Mouse (Mus musculus) naive thymus-derived CD4-positive, alpha-beta T cell, adult 2 months (primary cell): ENCODE measurements at regions not wholly inside any gene's neighbourhood (a gene's known extent, or its start where the extent isn't known, plus 50 kb on each side); places are given as distances from the start of the nearest gene placed in this dataset.

Experiments used
- DNase-seq: peaks from one replicate; pipeline ENCODE4 v3.0.0-alpha.2; 2011; ENCODE audit warnings: low read depth

DNA sequence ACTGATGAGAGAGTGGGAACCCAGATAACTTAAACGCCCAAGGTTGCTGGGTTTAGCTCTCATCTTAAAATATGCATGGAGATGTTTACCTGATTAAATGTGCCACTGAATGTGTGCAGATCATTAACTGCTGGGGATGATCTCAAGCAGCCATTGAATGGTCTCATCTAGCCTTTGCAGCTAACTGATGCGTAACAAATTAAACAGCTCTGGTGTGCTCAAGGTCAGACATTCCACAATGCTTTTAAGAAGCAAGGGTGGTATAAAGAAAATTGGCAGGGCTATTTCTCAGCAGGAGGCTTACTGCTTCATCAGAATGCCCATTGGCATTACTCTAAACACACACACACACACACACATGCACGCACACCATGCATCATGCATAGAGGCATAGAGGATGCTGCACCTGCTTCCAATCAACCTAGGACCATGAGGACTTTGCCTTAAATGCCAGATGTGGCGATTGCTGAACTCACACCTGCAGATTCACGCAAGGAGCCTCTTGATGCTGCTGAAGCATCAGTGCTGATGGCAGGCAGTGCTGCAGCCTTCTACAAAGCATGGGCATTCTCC is 333.4 kb downstream of the Ice1 start:
- no peak for DNase-seq

DNA sequence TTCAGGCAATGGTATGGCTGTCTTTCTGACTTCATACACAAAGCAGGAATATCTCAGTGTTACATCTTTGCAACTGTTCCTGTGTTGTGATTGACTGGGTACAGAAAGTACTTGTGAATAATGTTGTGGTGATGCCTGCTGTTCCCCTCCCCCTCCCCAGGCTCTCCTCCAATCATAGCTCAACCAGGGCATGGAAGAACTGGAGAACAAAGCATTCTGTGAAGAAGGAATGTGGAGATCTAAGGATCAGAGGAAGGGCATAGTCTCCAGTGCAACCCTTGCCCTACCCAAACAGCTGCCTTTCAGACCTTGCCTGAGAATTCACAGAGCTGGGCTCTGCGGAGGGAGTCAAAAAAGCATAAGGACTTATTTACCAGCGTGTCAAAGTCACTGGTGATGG is 326.9 kb downstream of the Ice1 start:
- no peak for DNase-seq

DNA sequence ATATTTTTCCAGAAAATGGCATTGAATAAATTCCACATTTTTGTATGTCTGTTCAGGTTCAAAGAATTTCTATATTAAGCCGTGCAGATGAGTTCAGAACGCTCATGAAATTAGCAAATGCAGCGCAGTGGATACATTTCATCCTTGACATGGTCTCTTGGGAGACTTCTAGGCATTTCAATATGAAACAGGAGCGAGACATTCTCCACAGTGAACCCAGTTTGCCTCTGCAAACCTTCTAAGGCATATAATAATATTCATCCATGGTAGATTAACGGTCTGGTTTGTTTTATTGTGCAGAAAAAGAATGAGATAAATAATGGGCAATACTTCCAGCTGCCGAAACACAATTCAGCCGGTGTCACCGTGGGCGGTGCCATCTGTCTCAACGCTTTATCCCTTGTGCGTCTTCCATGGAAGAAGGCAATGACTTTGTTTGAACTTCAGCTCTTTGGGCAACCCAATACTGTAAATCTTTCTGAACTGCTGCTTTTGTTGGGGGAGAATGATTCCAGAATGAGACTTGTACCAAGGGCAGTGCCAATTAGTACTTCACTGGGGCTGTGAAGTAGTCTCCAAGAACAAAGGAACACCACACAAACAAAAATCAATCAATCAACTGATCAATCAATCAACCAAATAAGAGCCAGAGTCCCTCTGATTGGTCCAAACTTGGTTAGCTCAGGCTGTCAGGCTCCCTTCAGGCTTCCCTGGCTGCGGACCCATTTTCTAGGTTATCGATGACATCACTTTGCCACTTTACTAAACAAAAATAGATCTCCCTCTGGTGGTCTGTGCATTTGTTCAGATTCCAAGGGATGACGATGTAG is 326.0 kb downstream of the Ice1 start:
- no peak for DNase-seq

DNA sequence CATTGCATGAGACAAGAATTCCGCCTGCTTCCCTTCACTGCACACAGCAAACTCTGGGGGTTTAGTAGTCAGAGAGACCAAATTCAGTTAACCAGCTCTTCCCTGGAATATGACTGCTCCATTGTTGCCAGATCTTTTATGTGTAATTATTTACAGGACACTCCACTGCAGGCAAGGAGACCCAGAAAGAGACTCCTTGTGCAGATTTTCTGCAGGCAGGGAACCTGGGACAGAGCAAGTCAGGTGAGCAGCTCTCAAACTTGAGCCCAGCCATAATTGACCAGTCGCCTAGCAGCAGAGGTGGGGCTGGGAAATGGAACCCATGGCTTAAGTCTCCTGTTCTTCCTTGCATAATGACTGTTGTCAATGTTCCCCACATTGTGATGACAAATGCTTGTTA is 324.2 kb downstream of the Ice1 start:
- DNase-seq: no peak

DNA sequence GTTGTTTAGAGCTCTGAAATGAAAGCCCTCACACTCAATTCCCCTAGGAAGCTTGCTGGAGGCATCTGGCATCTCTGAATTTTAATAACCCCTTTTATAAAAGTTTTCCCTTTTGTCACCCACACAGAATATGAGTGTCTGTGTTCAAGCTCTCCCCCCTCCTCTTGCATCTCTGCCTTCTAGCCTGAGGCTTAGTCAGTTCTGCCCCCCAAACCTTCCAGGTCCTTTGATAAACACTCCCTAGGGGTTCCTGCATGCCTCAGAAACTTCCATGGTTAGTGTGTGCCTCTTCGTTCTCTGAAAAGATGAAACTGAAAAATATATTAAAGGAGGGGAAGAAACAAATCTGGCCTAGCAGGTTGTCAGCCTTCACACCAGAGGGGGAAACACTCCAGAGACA is 313.9 kb downstream of the Ice1 start:
- DNase-seq: no peak

DNA sequence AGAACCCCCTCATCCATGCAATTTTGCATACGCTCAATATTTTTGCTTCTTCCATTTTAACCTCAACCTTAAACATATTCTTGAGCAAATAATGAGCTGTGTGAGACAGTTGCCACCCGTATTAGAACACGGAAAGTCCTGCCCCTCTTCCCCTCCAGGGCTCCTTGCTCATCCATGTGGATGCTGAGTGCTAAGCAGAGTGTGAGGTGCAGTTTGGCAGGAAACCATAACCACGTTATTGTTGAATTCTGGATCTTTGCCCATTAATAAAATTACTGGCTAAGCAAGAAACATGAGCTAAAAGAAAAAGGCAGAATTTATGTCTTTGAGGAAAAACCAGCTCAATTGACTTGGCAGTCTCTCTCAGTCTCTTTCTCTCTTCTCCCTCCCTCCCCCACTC is 301.4 kb downstream of the Ice1 start:
- no peak for DNase-seq

DNA sequence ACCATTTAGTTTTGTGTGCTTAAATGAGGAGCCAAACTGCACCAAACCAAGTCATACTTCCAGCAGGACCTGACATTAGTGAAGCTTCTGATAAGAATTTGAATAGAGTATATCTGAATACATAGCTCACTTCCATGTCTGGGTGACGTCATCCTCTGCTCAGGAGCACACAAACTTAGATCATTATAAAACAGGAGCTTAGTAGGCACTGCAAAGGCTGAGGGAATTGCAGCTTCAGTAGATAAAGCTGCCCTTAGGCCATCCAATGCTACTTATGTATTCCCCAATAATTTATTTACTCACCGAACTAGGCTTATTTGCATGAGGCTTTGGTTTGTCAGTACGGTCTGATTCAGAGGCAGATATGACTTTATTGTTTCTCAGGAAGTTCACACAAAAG is 297.0 kb downstream of the Ice1 start:
- no peak for DNase-seq

DNA sequence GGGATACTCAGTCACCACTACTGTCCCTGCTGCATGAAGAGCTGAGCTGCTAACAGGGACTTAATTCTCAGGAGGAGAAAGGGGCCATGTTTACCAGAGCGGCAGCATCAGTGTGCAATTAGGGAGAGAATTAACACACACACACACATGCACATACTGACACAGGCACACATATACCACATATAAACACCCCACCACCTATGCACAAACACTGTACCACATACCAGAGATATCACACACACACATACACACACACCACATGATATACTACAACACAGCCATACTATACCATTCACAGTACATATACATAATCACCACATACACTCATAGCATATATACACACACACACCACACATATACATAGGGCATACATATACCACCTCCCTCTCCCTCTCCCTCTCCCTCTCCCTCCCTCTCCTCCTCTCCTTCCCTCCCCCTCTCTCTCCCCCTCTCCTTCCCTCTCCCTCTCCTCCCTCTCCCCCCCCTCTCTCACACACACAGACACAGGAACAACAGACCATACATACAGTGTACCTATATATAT is 294.2 kb downstream of the Ice1 start:
- no peak for DNase-seq

DNA sequence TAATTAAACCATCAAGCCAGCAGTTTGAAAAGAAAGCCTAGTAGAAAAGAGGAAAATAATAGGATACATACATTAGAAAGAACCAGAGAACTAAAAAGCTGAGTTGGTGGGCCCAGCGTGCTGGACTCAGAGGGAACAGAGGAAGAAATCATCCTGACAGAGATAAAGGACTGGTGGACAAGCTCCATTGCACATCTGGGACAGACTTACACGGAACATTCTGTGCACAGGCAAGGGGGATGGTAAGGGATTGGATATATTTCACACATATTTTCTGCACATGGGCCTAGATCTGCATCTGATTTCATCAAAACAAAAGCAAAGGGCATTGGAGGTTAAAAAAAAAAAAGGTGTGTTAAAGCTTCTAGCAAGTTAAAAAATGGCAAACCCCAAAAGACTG is 293.5 kb downstream of the Ice1 start:
- no peak for DNase-seq

DNA sequence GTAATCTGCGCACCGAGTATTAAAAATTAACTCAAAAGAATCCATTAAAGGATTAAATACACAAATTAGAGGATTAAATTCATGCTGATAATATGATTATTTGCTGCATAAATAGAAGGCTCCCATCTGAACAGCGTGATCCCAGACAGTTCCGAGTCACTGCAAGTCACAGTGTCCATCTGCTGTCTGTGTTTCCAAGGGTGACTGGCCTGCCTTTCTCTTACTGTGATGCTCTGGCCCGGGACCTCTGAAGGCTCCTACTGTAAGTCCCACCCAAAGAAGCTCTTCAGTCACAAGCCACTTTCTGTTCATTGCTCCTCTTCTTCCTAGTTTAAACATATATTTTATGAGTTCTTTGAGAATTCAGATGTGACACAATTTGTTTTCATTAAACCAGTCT is 293.1 kb downstream of the Ice1 start:
- DNase-seq: no peak

DNA sequence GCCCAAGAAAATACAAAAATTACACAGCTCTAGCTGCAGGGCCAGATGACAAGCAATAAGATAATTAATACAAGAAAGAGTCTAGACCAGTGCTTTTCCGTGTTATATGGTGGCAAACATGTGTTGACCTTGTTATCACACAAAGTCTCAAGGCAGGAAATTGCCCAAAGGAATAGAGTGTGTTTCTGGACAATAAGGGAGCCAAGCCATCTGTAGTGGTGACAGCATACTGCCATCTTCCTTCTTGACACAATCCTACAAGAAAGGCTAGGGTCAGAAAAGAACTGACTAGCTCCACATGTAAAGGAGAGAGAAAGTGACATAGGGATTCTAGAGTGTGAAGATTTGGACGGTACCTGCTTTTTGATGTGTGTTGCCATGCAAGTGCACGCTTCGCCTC is 289.0 kb downstream of the Ice1 start:
- DNase-seq: no peak

DNA sequence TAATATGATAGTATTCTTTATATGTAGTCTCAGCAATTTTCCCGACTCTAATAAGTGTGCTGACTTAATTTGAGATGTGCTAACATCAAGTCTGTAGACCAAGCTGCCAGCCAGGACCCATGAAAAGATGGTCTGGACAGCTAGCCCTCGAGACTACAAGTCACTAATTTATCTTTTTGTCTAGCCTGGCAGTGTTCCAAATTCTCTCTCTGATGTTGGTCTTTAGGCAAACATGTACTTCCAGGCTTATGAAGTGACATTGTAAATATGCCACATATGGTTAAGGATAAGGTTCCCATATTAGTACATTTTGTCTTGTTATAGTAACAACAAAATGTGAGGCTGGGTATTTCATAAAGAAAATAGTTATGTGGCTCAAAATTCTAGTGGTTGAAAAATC is 288.5 kb downstream of the Ice1 start:
- no peak for DNase-seq

DNA sequence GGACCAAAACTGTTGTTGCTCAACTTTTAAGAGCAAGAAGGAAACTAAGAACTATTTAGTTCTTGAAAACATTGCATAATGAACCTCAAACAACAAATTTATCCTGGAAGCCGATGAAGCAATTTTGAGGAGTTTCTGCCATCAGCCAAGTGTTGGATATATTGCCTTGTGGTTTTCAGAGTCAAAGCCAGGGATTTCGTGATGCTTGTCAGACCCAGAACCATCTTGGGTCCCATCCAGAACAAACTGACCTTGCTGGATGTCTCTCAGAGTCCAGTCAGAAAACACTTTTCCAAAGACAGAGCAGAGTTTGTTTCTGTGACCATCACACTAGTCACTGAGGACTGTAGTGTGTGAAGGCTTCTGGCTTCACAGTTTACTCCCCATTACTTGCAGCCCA is 267.8 kb downstream of the Ice1 start:
- DNase-seq: no peak

DNA sequence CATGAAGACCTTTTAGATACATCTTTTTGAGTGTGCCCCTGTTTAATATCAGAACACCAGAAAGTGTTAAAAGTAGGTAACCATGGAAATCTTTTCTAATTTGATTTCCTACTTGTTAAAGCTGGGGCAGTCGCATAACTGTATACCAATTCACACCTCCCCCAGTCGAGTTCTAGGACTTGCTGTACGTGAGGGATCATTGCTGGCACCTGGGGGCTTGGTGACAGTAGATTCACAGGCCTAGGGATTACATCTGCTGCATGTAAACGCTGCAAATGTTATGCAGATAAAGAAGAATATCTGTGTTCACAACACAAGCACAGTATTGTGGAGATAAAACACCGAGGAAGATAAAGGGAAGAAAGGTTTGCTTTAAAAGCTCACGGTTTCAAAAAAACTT is 256.7 kb downstream of the Ice1 start:
- DNase-seq: no peak

DNA sequence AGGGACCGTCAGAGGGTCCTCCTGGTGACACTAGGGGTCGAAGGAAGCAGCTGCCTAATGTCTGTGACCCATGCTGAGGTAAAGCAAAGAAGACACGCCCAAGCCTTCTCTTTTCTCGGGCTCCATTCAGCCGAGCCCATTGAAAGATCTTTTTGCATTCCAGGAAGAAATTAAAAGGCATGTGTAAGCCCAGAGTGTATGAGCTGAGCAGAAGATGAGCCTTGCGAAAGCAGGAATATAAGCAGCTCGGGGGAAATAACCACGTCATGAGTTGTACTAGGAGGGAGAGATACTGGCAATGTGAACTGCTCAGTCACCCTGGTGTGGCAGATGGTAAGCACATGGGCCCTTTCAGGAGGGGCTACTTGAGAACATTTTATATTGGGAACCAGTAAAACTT is 252.1 kb downstream of the Ice1 start:
- no peak for DNase-seq

DNA sequence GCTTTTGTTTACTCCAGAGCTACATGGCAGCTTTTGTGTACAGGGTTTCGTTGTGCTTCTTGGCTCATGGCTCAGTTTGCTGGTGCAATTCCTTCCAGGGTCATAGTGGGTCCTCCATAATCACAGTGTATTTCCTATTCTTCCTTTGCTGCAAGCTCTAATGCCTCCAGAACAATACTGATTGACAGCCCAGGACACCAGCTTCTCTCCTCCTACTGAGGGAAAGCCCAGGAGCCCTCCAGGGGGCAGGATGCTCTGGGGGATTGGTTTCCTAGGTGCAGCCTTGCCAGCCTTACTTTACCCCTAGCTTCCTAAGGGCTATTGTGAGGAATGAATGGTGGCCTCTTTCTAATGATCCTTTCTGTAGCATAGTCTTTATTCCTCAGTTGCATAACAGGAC is 224.6 kb downstream of the Ice1 start:
- no peak for DNase-seq

DNA sequence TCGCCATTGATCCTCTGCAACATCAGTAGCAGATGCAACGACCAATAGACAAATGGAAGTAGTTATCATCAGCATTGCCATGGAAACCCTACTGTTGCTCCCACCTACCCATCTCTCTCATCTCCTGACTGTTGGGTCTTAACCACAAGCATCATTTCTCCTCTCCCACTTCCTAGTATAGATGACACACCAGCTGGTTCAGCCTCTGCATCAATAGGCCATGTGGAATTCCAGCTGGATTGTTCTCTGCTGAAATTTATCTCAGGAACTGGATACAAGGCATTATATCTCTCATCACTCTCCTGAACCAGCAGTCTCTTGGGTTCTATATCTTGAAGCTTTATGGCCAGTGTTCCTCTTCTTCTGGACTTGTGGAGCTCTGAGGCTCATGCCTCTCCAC is 219.3 kb downstream of the Ice1 start:
- no peak for DNase-seq

DNA sequence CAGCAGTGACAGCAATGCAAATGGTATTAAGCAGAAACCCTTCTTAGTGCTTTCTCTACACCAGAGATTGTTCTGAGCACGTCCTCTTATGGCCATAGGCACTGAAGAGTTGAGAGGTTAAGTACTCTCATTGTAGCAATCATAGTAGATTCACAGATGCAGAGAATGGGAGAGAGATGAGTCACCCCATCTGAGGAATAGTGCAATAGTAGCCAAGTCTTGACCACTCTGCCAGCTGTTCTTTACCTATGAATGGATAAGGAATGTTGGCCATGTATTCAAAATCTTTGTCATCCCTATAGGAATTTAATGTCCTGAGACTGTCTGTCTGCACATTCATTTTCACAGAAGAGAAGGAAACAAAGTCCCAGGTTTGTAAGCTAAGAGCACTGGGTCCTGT is 198.0 kb downstream of the Ice1 start:
- DNase-seq: no peak

DNA sequence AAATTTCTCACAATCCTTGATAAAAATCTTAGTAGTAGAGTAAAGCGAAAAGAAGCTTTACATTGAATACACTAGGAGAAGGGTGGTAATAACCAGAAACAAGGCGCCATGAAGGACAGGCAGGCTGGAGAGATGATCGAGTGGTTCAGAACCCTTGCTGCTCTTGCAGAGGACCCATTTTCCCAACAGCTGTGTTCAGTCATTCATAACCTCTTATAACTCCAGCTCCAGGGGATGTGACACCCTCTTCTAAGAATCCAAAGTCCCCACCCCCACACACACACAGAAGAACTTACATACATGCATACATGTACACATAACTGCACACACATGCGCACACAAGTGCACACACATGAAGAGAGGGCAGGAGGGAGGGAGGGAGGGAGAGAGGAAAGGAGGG is 190.5 kb downstream of the Ice1 start:
- DNase-seq: no peak

DNA sequence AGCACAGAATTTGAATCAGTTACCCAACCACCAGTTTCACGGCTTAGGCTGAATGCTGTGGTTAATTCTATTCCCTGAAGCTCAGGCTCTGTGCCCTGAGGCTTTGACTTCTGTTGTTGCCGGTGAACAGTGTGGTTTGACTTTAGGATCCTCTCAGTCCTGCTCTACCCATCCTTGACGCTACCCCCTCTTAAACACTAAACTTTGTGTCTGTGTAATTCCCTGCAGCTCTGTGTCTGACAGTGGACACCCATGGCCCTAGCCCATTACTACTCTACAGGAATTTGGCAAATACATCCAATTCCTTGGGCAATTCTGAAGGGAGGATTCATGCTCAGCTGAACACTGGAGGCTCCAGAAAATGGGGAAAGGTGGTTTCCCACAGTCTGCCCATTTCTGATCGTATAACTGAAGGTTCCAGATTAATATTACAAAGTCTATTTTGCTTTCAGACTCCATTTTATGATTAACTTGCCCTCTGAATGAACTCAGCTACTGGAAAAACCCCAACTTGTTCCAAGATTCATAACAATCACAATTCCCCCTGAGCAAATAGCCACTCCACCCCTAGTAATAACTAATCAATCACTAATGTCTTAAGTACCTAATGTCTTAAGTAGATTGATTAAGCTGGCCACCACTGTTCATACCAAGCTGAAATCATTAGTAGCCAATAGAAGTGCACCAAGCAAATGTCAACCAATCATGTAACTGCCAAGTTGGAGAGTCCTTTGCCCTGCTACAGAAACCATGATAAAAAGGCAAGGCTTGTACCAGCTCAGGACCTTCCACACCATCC is 182.6 kb downstream of the Ice1 start:
- no peak for DNase-seq

DNA sequence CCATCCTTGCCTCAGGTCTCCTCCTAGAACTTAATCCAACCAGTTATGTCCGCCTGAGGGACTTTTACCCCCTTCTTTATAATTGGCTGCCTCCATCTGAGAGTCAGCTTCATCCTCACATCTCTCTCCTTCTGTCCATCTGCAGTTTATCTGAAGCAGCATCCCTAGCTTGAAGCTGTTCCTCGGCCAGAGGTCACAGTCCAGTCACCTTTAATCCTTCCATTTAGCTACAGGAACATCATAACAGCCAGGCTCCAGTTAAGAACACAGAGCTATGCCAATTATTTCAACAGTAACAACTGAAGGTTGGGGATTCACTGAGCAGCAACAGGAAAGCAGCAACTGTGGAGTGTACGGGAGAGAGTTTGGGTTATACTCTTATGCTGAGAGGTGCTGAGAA is 179.0 kb downstream of the Ice1 start:
- no peak for DNase-seq

DNA sequence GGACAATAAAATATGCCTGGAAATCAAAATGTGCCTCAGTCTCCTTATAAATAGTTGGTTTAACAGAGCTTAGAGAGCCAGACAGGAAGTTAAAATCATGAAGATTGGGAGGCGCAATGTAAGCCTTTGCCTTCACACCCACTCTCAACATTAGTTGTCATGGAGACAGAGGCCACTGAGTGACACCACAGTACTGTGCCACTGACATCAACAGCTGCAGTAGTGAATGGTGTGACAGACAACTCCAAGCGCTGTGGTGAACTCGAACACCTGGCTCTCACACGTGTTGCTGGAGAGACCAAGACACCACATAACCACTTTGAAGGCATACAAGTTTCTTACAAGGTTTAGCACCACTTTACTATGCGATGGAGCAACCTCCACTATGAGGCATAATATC is 172.4 kb downstream of the Ice1 start:
- DNase-seq: no peak

DNA sequence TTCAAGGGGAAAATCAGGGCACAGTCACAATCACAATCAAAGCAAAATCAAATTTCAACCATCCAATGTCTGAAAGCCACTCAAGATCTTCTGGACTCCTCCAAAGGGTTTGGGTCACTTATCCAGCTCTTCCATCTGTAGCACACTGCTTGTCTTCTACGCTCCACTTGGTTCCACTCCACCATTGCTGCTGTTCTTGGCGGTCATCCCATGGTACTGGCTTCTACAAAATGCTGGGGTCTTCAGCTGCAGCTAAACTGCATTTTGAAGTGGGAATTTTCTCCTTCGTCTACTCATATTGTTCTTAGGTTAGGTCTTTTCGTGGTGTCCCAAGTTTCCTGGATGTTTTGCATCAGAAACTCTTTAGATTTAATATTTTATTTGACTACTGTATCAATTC is 162.7 kb downstream of the Ice1 start:
- no peak for DNase-seq
